Mouse (Mus musculus): ENCODE measurements around the gene Ms4a15.

The Ms4a15 gene

GRCm38 (mm10) chr19:10993150-10993549, at the start of gene Ms4a15:
Gene Ms4a15 (minus strand): TSS chr19:10993250.
- DNase-seq (ENCODE audit: low read depth, low spot score) = no peak

GRCm38 (mm10) chr19:11037570-11037969, 44.5 kb upstream of the Ms4a15 start:
- peak; percentile 11 for DNase-seq (ENCODE audit: low read depth, low spot score)

GRCm38 (mm10) chr19:11022382-11022781, 29.3 kb upstream of the Ms4a15 start:
- DNase-seq (ENCODE audit: low read depth, low spot score) = no peak

- no peak for DNase-seq (ENCODE audit: low read depth, low spot score)
Measured at GRCm38 (mm10) chr19:11017891-11018290, 24.8 kb upstream of the Ms4a15 start, which contains the start of gene Ms4a18. Gene Ms4a18 (minus strand): TSS chr19:11018031.

- DNase-seq (ENCODE audit: low read depth, low spot score) = no peak
Measured at GRCm38 (mm10) chr19:11017251-11017650, 24.2 kb upstream of the Ms4a15 start.

- DNase-seq (ENCODE audit: low read depth, low spot score) = no peak
Measured at GRCm38 (mm10) chr19:11015998-11016397, 22.9 kb upstream of the Ms4a15 start.

GRCm38 (mm10) chr19:11015468-11015867, 22.4 kb upstream of the Ms4a15 start:
- DNase-seq (ENCODE audit: low read depth, low spot score) = no peak

- no peak for DNase-seq (ENCODE audit: low read depth, low spot score)
Measured at GRCm38 (mm10) chr19:10991911-10992310, 1.1 kb downstream of the Ms4a15 start.

GRCm38 (mm10) chr19:10990751-10991150, 2.3 kb downstream of the Ms4a15 start:
- no peak for DNase-seq (ENCODE audit: low read depth, low spot score)

- no peak for DNase-seq (ENCODE audit: low read depth, low spot score)
Measured at GRCm38 (mm10) chr19:10988563-10988962, 4.5 kb downstream of the Ms4a15 start.

GRCm38 (mm10) chr19:10985889-10986288, 7.2 kb downstream of the Ms4a15 start:
- no peak for DNase-seq (ENCODE audit: low read depth, low spot score)

GRCm38 (mm10) chr19:10984551-10984950, 8.5 kb downstream of the Ms4a15 start:
- DNase-seq (ENCODE audit: low read depth, low spot score) = no peak

- DNase-seq (ENCODE audit: low read depth, low spot score) = no peak
Measured at GRCm38 (mm10) chr19:10983146-10983545, 9.9 kb downstream of the Ms4a15 start.

GRCm38 (mm10) chr19:10980210-10980609, 12.8 kb downstream of the Ms4a15 start:
- DNase-seq (ENCODE audit: low read depth, low spot score) = no peak

GRCm38 (mm10) chr19:10979184-10980168, 13.6 kb downstream of the Ms4a15 start:
- peak; percentile 90 for DNase-seq (ENCODE audit: low read depth, low spot score)

- peak; percentile 23 for DNase-seq (ENCODE audit: low read depth, low spot score)
Measured at GRCm38 (mm10) chr19:10976318-10976717, 16.7 kb downstream of the Ms4a15 start.

GRCm38 (mm10) chr19:10975187-10975586, 17.9 kb downstream of the Ms4a15 start:
- DNase-seq (ENCODE audit: low read depth, low spot score) = no peak

GRCm38 (mm10) chr19:10974238-10974865, 18.7 kb downstream of the Ms4a15 start, which contains the start of gene Ms4a10:
Gene Ms4a10 (minus strand): TSS chr19:10974670.
- no peak for DNase-seq (ENCODE audit: low read depth, low spot score)

GRCm38 (mm10) chr19:10973187-10973586, 19.9 kb downstream of the Ms4a15 start:
- no peak for DNase-seq (ENCODE audit: low read depth, low spot score)

- DNase-seq (ENCODE audit: low read depth, low spot score) = no peak
Measured at GRCm38 (mm10) chr19:10972660-10973059, 20.4 kb downstream of the Ms4a15 start.

- DNase-seq (ENCODE audit: low read depth, low spot score) = no peak
Measured at GRCm38 (mm10) chr19:10970457-10970856, 22.6 kb downstream of the Ms4a15 start.

- no peak for DNase-seq (ENCODE audit: low read depth, low spot score)
Measured at GRCm38 (mm10) chr19:10968578-10968977, 24.5 kb downstream of the Ms4a15 start.
